Mouse (Mus musculus): ENCODE data around the gene Fam102a. TPM values are rescaled to one million over a fixed set of nuclear protein-coding genes. Genes with fewer than 3 reads are reported as not detected.

Fam102a gene
- polyA plus RNA-seq, 1 experiment from 2014 or later: 11.4 TPM

Other genes with a start within 250 kb of the Fam102a start
- gene Golga2, start 247.9 kb upstream of the Fam102a start, polyA plus RNA-seq (2014; fragmentation: Nextera tagmentation; extraction: Ambion mirVana): 20.1 and 20.2 TPM in 2 replicates
- gene Swi5, start 247.3 kb upstream of the Fam102a start, polyA plus RNA-seq (2014; fragmentation: Nextera tagmentation; extraction: Ambion mirVana): 162 and 198 TPM in 2 replicates
- 48.4 and 53.1 TPM in 2 replicates for gene Ciz1, start 183.0 kb upstream of the Fam102a start, polyA plus RNA-seq (2014; fragmentation: Nextera tagmentation; extraction: Ambion mirVana)
- 22.7 TPM in 2 replicates for gene Dnm1, start 182.0 kb upstream of the Fam102a start, polyA plus RNA-seq (2014; fragmentation: Nextera tagmentation; extraction: Ambion mirVana)
- 35.7 and 36.8 TPM in 2 replicates for gene 1110008P14Rik, start 153.4 kb upstream of the Fam102a start, polyA plus RNA-seq (2014; fragmentation: Nextera tagmentation; extraction: Ambion mirVana)
- 0.93 TPM in 1 of 2 replicates, not detected in the other for gene Lcn2, start 147.1 kb upstream of the Fam102a start, polyA plus RNA-seq (2014; fragmentation: Nextera tagmentation; extraction: Ambion mirVana)
- gene Ptges2, start 139.4 kb upstream of the Fam102a start, polyA plus RNA-seq (2014; fragmentation: Nextera tagmentation; extraction: Ambion mirVana): 36.4 and 37.0 TPM in 2 replicates
- 5.8 and 6.0 TPM in 2 replicates for gene Naif1, start 84.9 kb upstream of the Fam102a start, polyA plus RNA-seq (2014; fragmentation: Nextera tagmentation; extraction: Ambion mirVana)
- 17.8 and 18.2 TPM in 2 replicates for gene Slc25a25, start 83.9 kb upstream of the Fam102a start, polyA plus RNA-seq (2014; fragmentation: Nextera tagmentation; extraction: Ambion mirVana)
- gene Dpm2, start 35.5 kb downstream of the Fam102a start, polyA plus RNA-seq (2014; fragmentation: Nextera tagmentation; extraction: Ambion mirVana): 118 and 121 TPM in 2 replicates
- 0.62 and 0.89 TPM in 2 replicates for gene Pip5kl1, start 39.5 kb downstream of the Fam102a start, polyA plus RNA-seq (2014; fragmentation: Nextera tagmentation; extraction: Ambion mirVana)
- gene 9430097D07Rik, start 40.4 kb downstream of the Fam102a start, polyA plus RNA-seq (2014; fragmentation: Nextera tagmentation; extraction: Ambion mirVana): 0.15 and 0.35 TPM in 2 replicates
- 15.5 and 20.3 TPM in 2 replicates for gene St6galnac4, start 51.8 kb downstream of the Fam102a start, polyA plus RNA-seq (2014; fragmentation: Nextera tagmentation; extraction: Ambion mirVana)
- 5.7 and 6.9 TPM in 2 replicates for gene St6galnac6, start 64.4 kb downstream of the Fam102a start, polyA plus RNA-seq (2014; fragmentation: Nextera tagmentation; extraction: Ambion mirVana)
- 22.8 and 24.6 TPM in 2 replicates for gene Ak1, start 86.4 kb downstream of the Fam102a start, polyA plus RNA-seq (2014; fragmentation: Nextera tagmentation; extraction: Ambion mirVana)
- 59.5 and 61.4 TPM in 2 replicates for gene Eng, start 111.3 kb downstream of the Fam102a start, polyA plus RNA-seq (2014; fragmentation: Nextera tagmentation; extraction: Ambion mirVana)
- gene Fpgs, start 168.8 kb downstream of the Fam102a start, polyA plus RNA-seq (2014; fragmentation: Nextera tagmentation; extraction: Ambion mirVana): 32.9 and 35.6 TPM in 2 replicates
- 83.8 and 85.2 TPM in 2 replicates for gene Cdk9, start 177.7 kb downstream of the Fam102a start, polyA plus RNA-seq (2014; fragmentation: Nextera tagmentation; extraction: Ambion mirVana)
- gene Sh2d3c, start 185.7 kb downstream of the Fam102a start, polyA plus RNA-seq (2014; fragmentation: Nextera tagmentation; extraction: Ambion mirVana): 32.5 and 32.7 TPM in 2 replicates
- gene 6330409D20Rik, start 205.7 kb downstream of the Fam102a start, polyA plus RNA-seq (2014; fragmentation: Nextera tagmentation; extraction: Ambion mirVana): 0.38 and 0.75 TPM in 2 replicates
- 71.1 and 74.8 TPM in 2 replicates for gene Tor2a, start 221.9 kb downstream of the Fam102a start, polyA plus RNA-seq (2014; fragmentation: Nextera tagmentation; extraction: Ambion mirVana)
- 0.13 and 0.20 TPM in 2 replicates for gene Ttc16, start 240.3 kb downstream of the Fam102a start, polyA plus RNA-seq (2014; fragmentation: Nextera tagmentation; extraction: Ambion mirVana)
- gene Ptrh1, start 240.5 kb downstream of the Fam102a start, polyA plus RNA-seq (2014; fragmentation: Nextera tagmentation; extraction: Ambion mirVana): 4.4 and 5.1 TPM in 2 replicates
- gene Cfap157, start 249.1 kb downstream of the Fam102a start, polyA plus RNA-seq (2014; fragmentation: Nextera tagmentation; extraction: Ambion mirVana): 0.31 and 0.65 TPM in 2 replicates

All from intestine, embryonic 14.5 days (tissue).